Mouse (Mus musculus) stomach, embryonic 14.5 days (tissue): ENCODE data around the gene Leng9. TPM values are rescaled to one million over a fixed set of nuclear protein-coding genes. Genes with fewer than 3 reads are reported as not detected.

Experiments
- ATAC-seq: fragments of 200-750 bp; cut with Nextera tagmentation; 2 replicates; pipeline ENCODE4 v1.8.0; 2017; ENCODE audit warnings: low read depth, moderate TSS enrichment; ENCODE audit not compliant: insufficient number of reproducible peaks, insufficient read depth, low FRiP score
- H3K27ac ChIP-seq: fragments of 300-500 bp; sonication (generic); 2 replicates; pipeline ENCODE4 v1.5.1; 2014; ENCODE audit warnings: mild to moderate bottlenecking, low read length, moderate library complexity, mixed read lengths
- H3K27me3 ChIP-seq: fragments of 300-500 bp; sonication (generic); 2 replicates; pipeline ENCODE4 v1.6.1; 2014; ENCODE audit warnings: low read length, control low read depth, mixed read lengths; ENCODE audit not compliant: control insufficient read depth, insufficient read depth
- H3K36me3 ChIP-seq: fragments of 300-500 bp; sonication (generic); 2 replicates; pipeline ENCODE4 v1.6.1; 2014; ENCODE audit warnings: mild to moderate bottlenecking, control low read depth, low read length, moderate library complexity, mixed read lengths; ENCODE audit not compliant: control insufficient read depth, insufficient read depth
- H3K4me1 ChIP-seq: fragments of 300-500 bp; sonication (generic); 2 replicates; pipeline ENCODE4 v1.6.1; 2014; ENCODE audit warnings: low read length, control low read depth, mixed read lengths; ENCODE audit not compliant: control insufficient read depth, insufficient read depth
- H3K4me2 ChIP-seq: fragments of 300-500 bp; sonication (generic); replicated peaks from 2 replicates; pipeline ENCODE4 v1.6.1; 2014; ENCODE audit warnings: low read depth, low read length, control low read depth
- H3K4me3 ChIP-seq: fragments of 300-500 bp; sonication (generic); 2 replicates; pipeline ENCODE4 v1.5.1; 2014; ENCODE audit warnings: low read depth, low read length, control low read depth
- H3K9ac ChIP-seq: fragments of 300-500 bp; sonication (generic); replicated peaks from 2 replicates; pipeline ENCODE4 v1.6.1; 2014; ENCODE audit warnings: low read depth, mild to moderate bottlenecking, control low read depth, low read length, moderate library complexity, mixed read lengths
- H3K9me3 ChIP-seq: fragments of 300-500 bp; sonication (generic); 2 replicates; pipeline ENCODE4 v1.6.1; 2016; ENCODE audit warnings: low read depth, low read length, control low read depth; ENCODE audit not compliant: control insufficient read depth
- WGBS: fragments of 180-500 bp; shearing (Covaris S2); extraction: QIAGEN DNeasy Blood & Tissue Kit; methylation state at CpG from one replicate; pipeline ENCODE4 v1.1.7; 2014; 5-methylcytosine and 5-hydroxymethylcytosine counted together
- polyA plus RNA-seq: library from polyadenylated mRNA; unstranded; fragments of >200 nt; fragmentation: Nextera tagmentation; extraction: Ambion mirVana; gene quantifications from 2 replicates; pipeline ENCODE4 v1.2.1, GENCODE M21; 2014

Gene Leng9
- polyA plus RNA-seq, 1 experiment from 2014 or later, result 1.9 TPM

DNA sequence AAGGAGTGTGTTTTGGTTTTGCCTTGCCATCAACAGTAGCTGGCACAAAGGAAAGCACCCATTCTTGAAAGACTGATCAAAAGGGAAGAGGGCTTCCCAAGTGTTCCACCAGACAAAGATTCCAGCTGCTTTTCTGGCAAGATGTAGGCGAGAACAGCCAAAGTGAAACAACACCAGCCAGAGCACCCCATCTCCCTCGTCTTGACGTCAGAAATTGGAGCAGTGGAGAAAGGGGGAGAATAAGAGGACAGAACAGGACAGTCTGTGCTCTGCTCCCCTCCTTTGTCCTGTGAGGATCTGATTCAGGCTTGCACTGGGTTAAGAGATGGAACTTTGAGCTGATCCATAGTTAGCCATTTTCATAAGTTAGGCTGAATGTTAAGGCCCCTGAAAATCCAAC, 38.4 kb downstream of the Leng9 start:
- Histone ChIP-seq H3K4me1 (no peaks in the 10 kb centered on the region), H3K9ac (no peak overlapping the region), H3K4me3 (no peak overlapping the region), H3K4me2 (no peak overlapping the region), H3K9me3 (no peaks in the 10 kb centered on the region), H3K27me3 (no peaks in the 10 kb centered on the region), H3K36me3 (no peaks in the 10 kb centered on the region), H3K27ac (no peak overlapping the region)
- ATAC-seq, result no peak
- 61% methylated on average over 3 of the region's 3 CpGs for WGBS

DNA sequence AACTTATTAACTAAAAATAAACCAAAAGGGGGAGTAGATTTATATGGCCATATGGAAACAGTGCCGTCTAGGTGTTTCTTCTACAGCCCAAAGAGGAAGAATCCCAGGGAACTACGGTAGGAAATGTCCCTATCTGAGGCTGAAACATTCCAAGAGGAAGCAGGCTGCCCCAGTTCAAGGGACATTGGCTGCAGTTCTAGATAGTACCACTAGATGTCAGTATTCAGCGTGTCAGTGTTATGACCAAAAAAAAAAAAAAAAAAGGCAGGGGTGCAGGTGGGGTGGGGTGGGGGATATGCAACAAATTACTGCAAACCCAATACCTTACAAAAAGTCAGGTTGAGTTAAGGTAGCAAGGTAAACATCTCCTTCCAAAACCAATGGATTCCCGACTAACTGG, 46.8 kb downstream of the Leng9 start:
- ATAC-seq, result no peak
- Histone ChIP-seq H3K27me3 (no peaks in the 10 kb centered on the region), H3K36me3 (no peaks in the 10 kb centered on the region), H3K9me3 (no peaks in the 10 kb centered on the region), H3K4me3 (no peak overlapping the region), H3K4me2 (no peak overlapping the region), H3K4me1 (no peaks in the 10 kb centered on the region), H3K27ac (no peak overlapping the region), H3K9ac (no peak overlapping the region)
- 15% methylated on average over 4 of the region's 4 CpGs for WGBS

DNA sequence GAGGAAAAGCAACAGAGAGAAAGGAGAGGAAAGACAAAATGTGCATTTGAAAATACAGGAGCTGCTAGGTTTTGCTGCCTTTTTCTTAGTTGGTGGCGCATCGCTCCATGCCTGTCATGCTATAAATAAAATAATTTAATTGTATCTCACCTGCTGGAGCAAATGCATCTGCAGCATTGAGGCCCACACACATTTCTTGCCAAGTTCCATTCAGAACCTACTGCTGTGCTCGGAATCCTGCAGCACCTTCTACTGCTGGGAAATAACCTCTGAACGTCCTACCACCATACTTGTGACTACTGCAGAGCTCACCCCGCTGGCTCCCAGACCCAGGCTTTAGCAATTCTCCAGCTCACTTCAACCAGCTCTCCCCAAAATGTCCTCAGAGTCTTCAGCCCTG, 49.0 kb downstream of the Leng9 start:
- H3K27ac ChIP-seq, result no peak overlapping the region
- 77% methylated on average over 5 of the region's 5 CpGs for WGBS
- H3K36me3 ChIP-seq, result no peaks in the 10 kb centered on the region
- H3K4me2 ChIP-seq, result no peak overlapping the region
- H3K4me3 ChIP-seq, result no peak overlapping the region
- no peak overlapping the region for H3K9ac ChIP-seq
- no peaks in the 10 kb centered on the region for H3K9me3 ChIP-seq
- H3K4me1 ChIP-seq, result no peaks in the 10 kb centered on the region
- ATAC-seq, result no peak
- no peaks in the 10 kb centered on the region for H3K27me3 ChIP-seq

DNA sequence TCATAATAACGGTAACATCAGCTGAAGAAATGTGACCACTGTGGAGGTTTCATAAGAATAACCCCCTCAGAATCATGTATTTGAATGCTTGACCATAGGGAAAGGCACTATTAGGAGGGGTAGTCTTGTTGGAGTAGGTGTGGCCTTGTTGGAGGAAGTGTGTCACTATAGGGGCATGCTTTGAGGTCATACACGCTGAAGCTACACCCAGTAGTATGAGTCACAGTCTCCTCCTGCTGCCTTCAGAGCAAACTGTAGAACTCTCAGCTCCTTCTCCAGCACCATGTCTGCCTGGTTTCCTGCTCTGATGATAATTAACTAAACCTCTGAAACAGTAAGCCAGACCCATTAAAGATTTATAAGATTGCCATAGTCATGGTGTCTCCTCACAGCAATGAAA, 51.3 kb downstream of the Leng9 start:
- Histone ChIP-seq H3K9me3 (no peaks in the 10 kb centered on the region), H3K27ac (no peak overlapping the region), H3K36me3 (no peaks in the 10 kb centered on the region), H3K4me1 (no peaks in the 10 kb centered on the region), H3K27me3 (no peaks in the 10 kb centered on the region), H3K9ac (no peak overlapping the region), H3K4me3 (no peak overlapping the region), H3K4me2 (no peak overlapping the region)
- no peak for ATAC-seq
- WGBS, result 62% methylated on average over 2 of the region's 2 CpGs

DNA sequence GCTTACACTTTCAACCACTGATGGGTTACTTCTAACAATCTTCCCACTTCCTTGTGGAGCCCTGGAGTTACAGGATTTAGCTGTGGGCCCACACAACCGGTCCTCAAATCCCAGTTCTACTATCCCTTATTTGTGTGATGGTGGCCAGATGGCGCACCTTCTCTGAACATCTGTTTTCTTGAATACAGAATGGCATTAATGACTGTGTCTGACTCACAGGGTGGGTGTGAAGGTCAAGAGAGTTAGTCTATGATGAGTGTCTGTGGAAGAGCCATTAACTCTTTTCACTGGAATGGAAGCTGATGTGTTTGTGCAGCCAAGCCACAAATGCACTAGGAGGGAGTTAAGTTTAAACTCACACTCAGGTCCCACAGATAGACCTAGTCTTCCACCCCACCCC, 51.9 kb downstream of the Leng9 start:
- H3K27me3 ChIP-seq, result no peaks in the 10 kb centered on the region
- no peaks in the 10 kb centered on the region for H3K9me3 ChIP-seq
- H3K9ac ChIP-seq, result no peak overlapping the region
- 71% methylated on average over 2 of the region's 2 CpGs for WGBS
- H3K36me3 ChIP-seq, result no peaks in the 10 kb centered on the region
- H3K4me1 ChIP-seq, result no peaks in the 10 kb centered on the region
- ATAC-seq, result no peak
- H3K27ac ChIP-seq, result no peak overlapping the region
- no peak overlapping the region for H3K4me3 ChIP-seq
- no peak overlapping the region for H3K4me2 ChIP-seq

Other genes with a start within 250 kb of the Leng9 start
- not detected in 2 replicates for gene Lilra6, start 234.9 kb downstream of the Leng9 start, polyA plus RNA-seq
- gene Lair1, start 87.2 kb downstream of the Leng9 start, polyA plus RNA-seq, result 1.1 and 2.4 TPM in 2 replicates
- gene Ttyh1, start 31.0 kb downstream of the Leng9 start, polyA plus RNA-seq, result 8.2 TPM in 2 replicates
- 58.7 and 62.3 TPM in 2 replicates for gene Leng8, start 13.3 kb downstream of the Leng9 start, polyA plus RNA-seq
- gene Cdc42ep5, start 14.5 kb upstream of the Leng9 start, polyA plus RNA-seq, result 71.6 and 76.7 TPM in 2 replicates
- 0.12 and 0.15 TPM in 2 replicates for gene Lilra5, start 87.4 kb upstream of the Leng9 start, polyA plus RNA-seq
- gene Ncr1, start 187.3 kb upstream of the Leng9 start, polyA plus RNA-seq, result not detected in 2 replicates
- 0.27 and 0.36 TPM in 2 replicates for gene Gp6, start 247.4 kb upstream of the Leng9 start, polyA plus RNA-seq